In genomic region chr4:116048130-116048920, GRCm38 (mm10) we compare ENCODE assay signal across 14 mouse cellular contexts. TPM values are rescaled to one million over a fixed set of nuclear protein-coding genes. Genes with fewer than 3 reads are reported as not detected.
A peak's percentile ranks its signal among the peaks of the same experiment; 100 is the strongest.
DNase-seq lines count a peak whose midpoint lies in the region; ATAC-seq and TF ChIP-seq lines count a peak whose summit lies in the region.
"Had no signal": no experiment of that assay in that cellular context is flagged by ENCODE, and none has a peak within 500 bp of the region (broad histone marks: within the 10 kb centered on the region; RNA-seq: fewer than 3 reads in every experiment).

No protein-coding gene starts in this region.

- 0 out of 2 replicates have a peak, but pooled peaks cover 10% of the 10 kb centered on the region for H3K36me3 ChIP-seq in lung, embryonic 14.5 days (ENCODE audit: insufficient read depth)
- no peaks in the 10 kb centered on the region for H3K36me3 ChIP-seq in forebrain, embryonic 15.5 days

- DNase-seq in adrenal gland, adult (ENCODE audit: inconsistent age in 2 of 2, low spot score in 1 of 2) = peak; percentile 51 to 86
- DNase-seq in adrenal gland, postnatal 4 days (ENCODE audit: low spot score in 2 of 2) = no peak
- peak; percentile 4 for DNase-seq in urinary bladder, postnatal 14 days (ENCODE audit: low spot score)
- DNase-seq in urinary bladder, postnatal 10 days (ENCODE audit: low spot score) = no peak
- DNase-seq in lung, embryonic 14.5 days = peak; percentile 73
- DNase-seq in MN1 (ENCODE audit: low spot score) = no peak
- DNase-seq in T-cell, adult 2 months (ENCODE audit: low spot score) = no peak
- DNase-seq: cerebellum, adult 8-10 months; kidney, adult 2 months; right cerebral cortex, postnatal 14 days had no signal

- H3K4me1 ChIP-seq in lung, embryonic 14.5 days (ENCODE audit: insufficient read depth) = 0 out of 2 replicates have a peak, but pooled peaks cover 6% of the 10 kb centered on the region
- H3K4me1 ChIP-seq in forebrain, embryonic 15.5 days = peaks cover 10% of the 10 kb centered on the region

- ATAC-seq in lung, embryonic 14.5 days (ENCODE audit: insufficient read depth) = peak; percentile 84
- ATAC-seq in forebrain, embryonic 15.5 days (replicated peaks) = no peak

- peak overlapping the region; percentile 36; the same call in 1 of the 2 replicates for H3K27ac ChIP-seq in lung, embryonic 14.5 days (ENCODE audit: low read depth)
- no peak overlapping the region for H3K27ac ChIP-seq in forebrain, embryonic 15.5 days (replicated peaks)
- H3K27ac ChIP-seq: embryonic facial prominence, embryonic 10.5 days; hindbrain, embryonic 12.5 days; limb, embryonic 15.5 days had no signal

- no peaks in the 10 kb centered on the region for H3K27me3 ChIP-seq in lung, embryonic 14.5 days (ENCODE audit: insufficient read depth, low read length)
- H3K27me3 ChIP-seq in forebrain, embryonic 15.5 days = no peaks in the 10 kb centered on the region
- H3K27me3 ChIP-seq: hindbrain, embryonic 12.5 days; limb, embryonic 15.5 days had no signal

- TF ChIP-seq CTCF in lung, embryonic 14.5 days (IDR thresholded peaks at IDR 0.05; ENCODE audit: low read depth) = no peak

- no peak overlapping the region for H3K9ac ChIP-seq in lung, embryonic 14.5 days
- H3K9ac ChIP-seq in forebrain, embryonic 15.5 days (replicated peaks) = no peak overlapping the region
- H3K9ac ChIP-seq: hindbrain, embryonic 12.5 days; limb, embryonic 15.5 days had no signal

- WGBS in lung, embryonic 14.5 days = 55% methylated on average over 7 of the region's 7 CpGs
- 86% methylated on average over 7 of the region's 7 CpGs for WGBS in forebrain, embryonic 15.5 days

- peak overlapping the region; percentile 15; the same call in 1 of the 2 replicates for H3K4me2 ChIP-seq in lung, embryonic 14.5 days
- H3K4me2 ChIP-seq in forebrain, embryonic 15.5 days (replicated peaks) = no peak overlapping the region
- H3K4me2 ChIP-seq: hindbrain, embryonic 12.5 days; limb, embryonic 15.5 days had no signal

- no peaks in the 10 kb centered on the region for H3K9me3 ChIP-seq in lung, embryonic 14.5 days (ENCODE audit: low read depth, low read length)
- H3K9me3 ChIP-seq in forebrain, embryonic 15.5 days = no peaks in the 10 kb centered on the region
- H3K9me3 ChIP-seq: embryonic facial prominence, embryonic 10.5 days; hindbrain, embryonic 12.5 days; limb, embryonic 15.5 days had no signal

- no peak overlapping the region for H3K4me3 ChIP-seq in lung, embryonic 14.5 days (ENCODE audit: low read depth, low read length)
- H3K4me3 ChIP-seq in forebrain, embryonic 15.5 days = no peak overlapping the region
- H3K4me3 ChIP-seq: embryonic facial prominence, embryonic 10.5 days; hindbrain, embryonic 12.5 days; limb, embryonic 15.5 days had no signal

RNA-seq across cellular contexts. Expression of gene Nsun4, which starts 5.4 kb away (rescaled TPM):
- total RNA-seq in adrenal gland, postnatal 4 days (2021) = 10 to 100 TPM; 27.8 to 28.7 TPM
- 21.9 and 24.5 TPM in 2 replicates for polyA plus RNA-seq in lung, embryonic 14.5 days (2014; fragmentation: Nextera tagmentation; extraction: Ambion mirVana)
- polyA plus RNA-seq in forebrain, embryonic 15.5 days (2015; fragmentation: Nextera tagmentation; extraction: Ambion mirVana) = 13.3 and 15.0 TPM in 2 replicates

RNA-seq across cellular contexts. Expression of gene Uqcrh, which starts 26.5 kb away (rescaled TPM):
- total RNA-seq in adrenal gland, postnatal 4 days (2021) = 100 to 1,000 TPM; 468 to 515 TPM
- 466 and 476 TPM in 2 replicates for polyA plus RNA-seq in lung, embryonic 14.5 days (2014; fragmentation: Nextera tagmentation; extraction: Ambion mirVana)
- 423 and 473 TPM in 2 replicates for polyA plus RNA-seq in forebrain, embryonic 15.5 days (2015; fragmentation: Nextera tagmentation; extraction: Ambion mirVana)

RNA-seq across cellular contexts. Expression of gene Lrrc41, which starts 26.7 kb away (rescaled TPM):
- 10 to 100 TPM; 70.4 to 74.7 TPM for total RNA-seq in adrenal gland, postnatal 4 days (2021)
- 77.2 and 82.6 TPM in 2 replicates for polyA plus RNA-seq in lung, embryonic 14.5 days (2014; fragmentation: Nextera tagmentation; extraction: Ambion mirVana)
- polyA plus RNA-seq in forebrain, embryonic 15.5 days (2015; fragmentation: Nextera tagmentation; extraction: Ambion mirVana) = 64.5 and 66.3 TPM in 2 replicates

RNA-seq across cellular contexts. Expression of gene Faah, which starts 30.6 kb away (rescaled TPM):
- total RNA-seq in adrenal gland, postnatal 4 days (2021) = 10 to 100 TPM in 1 of 2 experiments, 1 to 10 TPM in 1; 10.0 to 10.3 TPM
- 6.3 and 8.0 TPM in 2 replicates for polyA plus RNA-seq in lung, embryonic 14.5 days (2014; fragmentation: Nextera tagmentation; extraction: Ambion mirVana)
- polyA plus RNA-seq in forebrain, embryonic 15.5 days (2015; fragmentation: Nextera tagmentation; extraction: Ambion mirVana) = 11.0 and 12.7 TPM in 2 replicates

Comparison
In these comparisons a context has a peak if more than half of its experiments do, and no peak if none do; other contexts are left out.
1. DNase-seq: peak in adrenal gland, adult (2 of 2), urinary bladder, postnatal 14 days (single experiment) and lung, embryonic 14.5 days (single experiment); none in adrenal gland, postnatal 4 days (0 of 2), urinary bladder, postnatal 10 days (single experiment), MN1 (single experiment) and T-cell, adult 2 months (single experiment).